Mouse (Mus musculus) cortical plate, adult 2 months (tissue): ENCODE results near the gene Rac1.

ENCODE experiments used
- CTCF ChIP-seq: fragments of 200-500 bp; IDR thresholded peaks from 2 replicates; pipeline ENCODE4 v1.5.1; 2011; ENCODE audit warnings: mild to moderate bottlenecking, control low read depth, low read length; ENCODE audit not compliant: insufficient read depth; ENCODE audit errors: extremely low read depth
- POLR2A ChIP-seq: fragments of 200-500 bp; IDR thresholded peaks from 2 replicates; pipeline ENCODE4 v1.6.1; 2011; ENCODE audit warnings: mild to moderate bottlenecking, low read length, control low read depth; ENCODE audit not compliant: insufficient read depth; ENCODE audit errors: extremely low read depth

GRCm38 (mm10) chr5:143509737-143510136 lies 18.1 kb downstream of the Rac1 start:
- TF ChIP-seq CTCF = no peak
- TF ChIP-seq POLR2A = no peak
